Mouse (Mus musculus): ENCODE measurements at regions not wholly inside any gene's neighbourhood (a gene's known extent, or its start where the extent isn't known, plus 50 kb on each side); places are given as distances from the start of the nearest gene placed in this dataset.

GRCm38 (mm10) chr14:91776126-91776525 lies 2114.4 kb downstream of the Pcdh9 start:
- DNase-seq, result peak in 1 of 2 experiments; percentile 3

Measured in cerebellum, postnatal 25 days (tissue).